Mouse (Mus musculus): ENCODE data around the gene Pkd1l1. TPM values are rescaled to one million over a fixed set of nuclear protein-coding genes. Genes with fewer than 3 reads are reported as not detected.

Gene Pkd1l1
- polyA plus RNA-seq, 1 experiment from 2014 or later = not detected

- Histone ChIP-seq H3K4me1 (replicated peaks; ENCODE audit: control insufficient read depth, insufficient read depth, low read length) (no peaks in the 10 kb centered on the region), H3K27ac (ENCODE audit: low read depth, low read length) (no peak overlapping the region), H3K4me3 (ENCODE audit: low read depth, low read length) (no peak overlapping the region), H3K36me3 (ENCODE audit: control insufficient read depth, insufficient read depth) (no peaks in the 10 kb centered on the region), H3K4me2 (replicated peaks; ENCODE audit: low read depth) (no peak overlapping the region), H3K9me3 (ENCODE audit: control insufficient read depth) (no peaks in the 10 kb centered on the region), H3K9ac (ENCODE audit: low read depth, low read length) (no peak overlapping the region), H3K27me3 (replicated peaks; ENCODE audit: control insufficient read depth, insufficient read depth, low read length) (no peaks in the 10 kb centered on the region)
- WGBS = 57% methylated on average over 3 of the region's 3 CpGs
- no peak for TF ChIP-seq CTCF (IDR thresholded peaks at IDR 0.05; ENCODE audit: low read depth)
- no peak for ATAC-seq
These were observed 147.0 kb downstream of the Pkd1l1 start for GRCm38 (mm10) chr11:8826046-8826445.

GRCm38 (mm10) chr11:8825413-8825812 is 147.7 kb downstream of the Pkd1l1 start:
- Histone ChIP-seq H3K9ac (ENCODE audit: low read depth, low read length) (no peak overlapping the region), H3K27me3 (replicated peaks; ENCODE audit: control insufficient read depth, insufficient read depth, low read length) (no peaks in the 10 kb centered on the region), H3K4me2 (replicated peaks; ENCODE audit: low read depth) (no peak overlapping the region), H3K9me3 (ENCODE audit: control insufficient read depth) (no peaks in the 10 kb centered on the region), H3K4me3 (ENCODE audit: low read depth, low read length) (no peak overlapping the region), H3K36me3 (ENCODE audit: control insufficient read depth, insufficient read depth) (no peaks in the 10 kb centered on the region), H3K27ac (ENCODE audit: low read depth, low read length) (no peak overlapping the region), H3K4me1 (replicated peaks; ENCODE audit: control insufficient read depth, insufficient read depth, low read length) (no peaks in the 10 kb centered on the region)
- ATAC-seq = no peak
- TF ChIP-seq CTCF (IDR thresholded peaks at IDR 0.05; ENCODE audit: low read depth) = no peak
- 89% methylated on average over 3 of the region's 3 CpGs for WGBS

GRCm38 (mm10) chr11:8821403-8821802 is 151.7 kb downstream of the Pkd1l1 start:
- H3K27ac ChIP-seq (ENCODE audit: low read depth, low read length) = no peak overlapping the region
- no peak overlapping the region for H3K9ac ChIP-seq (ENCODE audit: low read depth, low read length)
- H3K4me2 ChIP-seq (replicated peaks; ENCODE audit: low read depth) = no peak overlapping the region
- no peaks in the 10 kb centered on the region for H3K27me3 ChIP-seq (replicated peaks; ENCODE audit: control insufficient read depth, insufficient read depth, low read length)
- no peaks in the 10 kb centered on the region for H3K36me3 ChIP-seq (ENCODE audit: control insufficient read depth, insufficient read depth)
- no peaks in the 10 kb centered on the region for H3K9me3 ChIP-seq (ENCODE audit: control insufficient read depth)
- H3K4me1 ChIP-seq (replicated peaks; ENCODE audit: control insufficient read depth, insufficient read depth, low read length) = no peaks in the 10 kb centered on the region
- 63% methylated on average over 4 of the region's 4 CpGs for WGBS
- H3K4me3 ChIP-seq (ENCODE audit: low read depth, low read length) = no peak overlapping the region
- ATAC-seq = no peak
- no peak for TF ChIP-seq CTCF (IDR thresholded peaks at IDR 0.05; ENCODE audit: low read depth)

- TF ChIP-seq CTCF (IDR thresholded peaks at IDR 0.05; ENCODE audit: low read depth) = no peak
- ATAC-seq = no peak
- 46% methylated on average over 3 of the region's 3 CpGs for WGBS
- Histone ChIP-seq H3K9ac (ENCODE audit: low read depth, low read length) (no peak overlapping the region), H3K36me3 (ENCODE audit: control insufficient read depth, insufficient read depth) (no peaks in the 10 kb centered on the region), H3K4me3 (ENCODE audit: low read depth, low read length) (no peak overlapping the region), H3K27me3 (replicated peaks; ENCODE audit: control insufficient read depth, insufficient read depth, low read length) (no peaks in the 10 kb centered on the region), H3K9me3 (ENCODE audit: control insufficient read depth) (no peaks in the 10 kb centered on the region), H3K4me1 (replicated peaks; ENCODE audit: control insufficient read depth, insufficient read depth, low read length) (no peaks in the 10 kb centered on the region), H3K4me2 (replicated peaks; ENCODE audit: low read depth) (no peak overlapping the region), H3K27ac (ENCODE audit: low read depth, low read length) (no peak overlapping the region)
These were observed 155.7 kb downstream of the Pkd1l1 start for GRCm38 (mm10) chr11:8817376-8817775.

- no peak overlapping the region for H3K4me3 ChIP-seq (ENCODE audit: low read depth, low read length)
- no peaks in the 10 kb centered on the region for H3K27me3 ChIP-seq (replicated peaks; ENCODE audit: control insufficient read depth, insufficient read depth, low read length)
- ATAC-seq = no peak
- no peaks in the 10 kb centered on the region for H3K9me3 ChIP-seq (ENCODE audit: control insufficient read depth)
- no peaks in the 10 kb centered on the region for H3K4me1 ChIP-seq (replicated peaks; ENCODE audit: control insufficient read depth, insufficient read depth, low read length)
- H3K36me3 ChIP-seq (ENCODE audit: control insufficient read depth, insufficient read depth) = no peaks in the 10 kb centered on the region
- H3K4me2 ChIP-seq (replicated peaks; ENCODE audit: low read depth) = no peak overlapping the region
- no peak for TF ChIP-seq CTCF (IDR thresholded peaks at IDR 0.05; ENCODE audit: low read depth)
- H3K9ac ChIP-seq (ENCODE audit: low read depth, low read length) = no peak overlapping the region
- no peak overlapping the region for H3K27ac ChIP-seq (ENCODE audit: low read depth, low read length)
- WGBS = 48% methylated on average over 4 of the region's 4 CpGs
These were observed 158.8 kb downstream of the Pkd1l1 start for GRCm38 (mm10) chr11:8814097-8814790.

GRCm38 (mm10) chr11:8811506-8812100 is 161.5 kb downstream of the Pkd1l1 start:
- Histone ChIP-seq H3K4me1 (replicated peaks; ENCODE audit: control insufficient read depth, insufficient read depth, low read length) (no peaks in the 10 kb centered on the region), H3K27me3 (replicated peaks; ENCODE audit: control insufficient read depth, insufficient read depth, low read length) (no peaks in the 10 kb centered on the region), H3K9me3 (ENCODE audit: control insufficient read depth) (no peaks in the 10 kb centered on the region), H3K4me2 (replicated peaks; ENCODE audit: low read depth) (no peak overlapping the region), H3K27ac (ENCODE audit: low read depth, low read length) (no peak overlapping the region), H3K36me3 (ENCODE audit: control insufficient read depth, insufficient read depth) (no peaks in the 10 kb centered on the region), H3K4me3 (ENCODE audit: low read depth, low read length) (no peak overlapping the region), H3K9ac (ENCODE audit: low read depth, low read length) (no peak overlapping the region)
- no peak for TF ChIP-seq CTCF (IDR thresholded peaks at IDR 0.05; ENCODE audit: low read depth)
- ATAC-seq = no peak
- 30% methylated on average over 5 of the region's 5 CpGs for WGBS
